Mouse (Mus musculus) heart, postnatal 10 days (tissue): ENCODE measurements at regions not wholly inside any gene's neighbourhood (a gene's known extent, or its start where the extent isn't known, plus 50 kb on each side); places are given as distances from the start of the nearest gene placed in this dataset.
A peak's percentile ranks its signal among the peaks of the same experiment; 100 is the strongest.

Experiments used
- DNase-seq, 2 experiments: peaks; one replicate each; pipeline ENCODE4 v3.0.0; 2021
- intact Hi-C: fragments of 180-260 bp; cut with DNase I; formaldehyde crosslinking; loops from one replicate; pipeline ENCODE4 v1.15.1; 2025

DNA sequence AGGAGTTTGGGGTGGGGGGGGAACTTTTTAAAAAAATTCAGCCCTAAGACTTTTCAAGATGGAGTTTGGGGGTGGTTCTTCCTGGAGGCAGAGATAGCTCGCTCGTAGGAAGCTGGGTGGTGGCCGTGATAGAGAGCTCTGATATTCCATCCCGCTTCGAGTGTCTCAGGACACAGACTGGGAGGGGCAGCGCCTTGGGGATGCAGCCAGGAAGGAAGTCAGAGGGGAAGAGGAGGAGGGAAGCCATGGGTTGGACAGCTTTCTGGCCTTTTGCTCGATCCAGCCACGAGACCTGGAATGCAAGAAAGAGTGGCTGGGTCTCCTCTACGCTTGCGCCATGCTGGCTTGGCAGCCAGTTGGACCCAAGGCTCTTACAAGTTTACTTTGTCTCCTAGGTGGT, 95.1 kb upstream of the Sulf2 start:
- intact Hi-C loops: no loop called here
- peak in 1 of 2 experiments; percentile 35 for DNase-seq

DNA sequence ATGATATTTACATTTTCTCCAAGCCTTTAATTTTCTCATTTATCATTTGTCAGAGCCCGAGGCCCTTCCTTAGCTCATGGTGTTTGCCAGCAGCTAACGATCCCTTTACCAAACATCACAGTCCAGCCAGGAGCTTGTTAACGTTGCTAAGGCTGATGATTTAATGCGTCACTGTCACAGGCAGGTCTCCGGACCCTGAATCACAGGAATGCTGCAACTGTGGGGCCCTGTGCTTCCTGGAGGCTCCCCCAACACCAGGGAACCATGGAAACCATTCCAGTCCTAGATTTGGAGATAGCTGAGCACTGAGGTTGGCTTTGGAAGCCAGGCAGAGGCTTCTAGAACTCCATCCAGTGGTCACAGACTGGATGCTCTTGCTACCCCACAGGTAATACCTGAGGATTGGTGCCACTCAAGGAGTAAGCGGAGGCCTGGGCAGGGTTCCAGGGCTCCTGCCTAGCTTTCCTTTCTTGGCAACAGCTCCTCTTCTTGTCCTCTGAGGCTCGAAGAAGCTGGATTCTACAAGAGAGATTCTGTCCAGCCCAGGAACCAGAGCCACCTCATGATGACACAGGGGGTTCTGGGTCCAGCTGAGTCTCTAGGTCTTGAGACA, 94.0 kb upstream of the Sulf2 start:
- intact Hi-C loops: no loop called here

DNA sequence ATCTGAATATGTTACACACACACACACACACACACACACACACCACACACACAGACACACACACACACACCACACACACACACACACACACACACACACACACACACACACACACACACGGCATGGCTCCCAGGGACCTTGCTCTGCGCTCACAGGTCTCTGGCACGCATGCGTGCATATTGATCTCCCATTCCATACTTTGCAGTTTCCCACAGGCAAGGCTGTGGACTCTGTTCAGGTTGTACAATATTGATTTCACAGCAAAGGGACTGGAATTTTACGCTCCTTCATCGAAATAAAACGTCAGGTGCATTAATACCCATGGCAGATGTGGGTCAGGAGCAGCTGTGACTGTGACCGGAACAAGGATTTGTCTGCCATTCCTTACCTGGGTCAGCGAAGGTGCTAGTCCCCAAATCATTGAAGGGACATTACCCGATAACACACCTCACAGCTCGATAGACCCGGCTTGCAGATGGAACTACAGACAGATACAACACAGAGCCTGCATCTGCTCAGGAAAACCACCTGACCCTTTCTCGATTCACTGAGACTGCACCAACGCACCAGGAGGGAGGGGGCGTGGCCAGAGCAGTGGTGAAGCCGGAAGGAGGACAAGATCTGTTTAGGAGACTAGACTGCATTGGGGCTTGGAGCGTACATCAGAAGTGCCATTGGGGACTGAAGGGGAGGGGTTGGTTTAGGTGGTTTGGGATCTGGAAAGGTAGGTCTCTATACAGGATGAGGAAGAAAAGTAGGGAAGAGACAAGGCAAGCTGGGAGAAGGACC, 91.1 kb upstream of the Sulf2 start:
- intact Hi-C loops: no loop called here
- DNase-seq: no peak

More for the DNA sequence above, 94.0 kb upstream of the Sulf2 start:
- DNase-seq: no peak

DNA sequence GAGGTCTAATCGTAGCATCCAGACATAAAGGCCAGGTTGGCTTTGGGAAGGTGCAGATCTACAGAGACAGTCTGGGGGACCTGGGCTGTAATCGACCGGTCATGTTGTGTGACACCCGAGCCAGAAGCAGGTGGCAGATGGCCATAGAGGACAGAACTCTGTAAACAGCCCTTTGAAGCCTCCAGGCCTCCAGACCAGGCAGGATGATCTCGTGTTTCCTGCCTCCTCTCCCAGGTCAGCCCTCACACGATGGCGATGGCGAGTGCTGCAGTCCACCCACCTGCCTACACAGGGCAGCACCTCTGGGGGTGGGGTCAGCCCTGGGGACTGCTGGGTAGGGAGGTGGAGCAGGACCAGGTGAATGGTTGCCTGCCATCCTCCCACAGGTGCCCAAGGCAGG, 89.8 kb upstream of the Sulf2 start:
- intact Hi-C loops: no loop called here

DNA sequence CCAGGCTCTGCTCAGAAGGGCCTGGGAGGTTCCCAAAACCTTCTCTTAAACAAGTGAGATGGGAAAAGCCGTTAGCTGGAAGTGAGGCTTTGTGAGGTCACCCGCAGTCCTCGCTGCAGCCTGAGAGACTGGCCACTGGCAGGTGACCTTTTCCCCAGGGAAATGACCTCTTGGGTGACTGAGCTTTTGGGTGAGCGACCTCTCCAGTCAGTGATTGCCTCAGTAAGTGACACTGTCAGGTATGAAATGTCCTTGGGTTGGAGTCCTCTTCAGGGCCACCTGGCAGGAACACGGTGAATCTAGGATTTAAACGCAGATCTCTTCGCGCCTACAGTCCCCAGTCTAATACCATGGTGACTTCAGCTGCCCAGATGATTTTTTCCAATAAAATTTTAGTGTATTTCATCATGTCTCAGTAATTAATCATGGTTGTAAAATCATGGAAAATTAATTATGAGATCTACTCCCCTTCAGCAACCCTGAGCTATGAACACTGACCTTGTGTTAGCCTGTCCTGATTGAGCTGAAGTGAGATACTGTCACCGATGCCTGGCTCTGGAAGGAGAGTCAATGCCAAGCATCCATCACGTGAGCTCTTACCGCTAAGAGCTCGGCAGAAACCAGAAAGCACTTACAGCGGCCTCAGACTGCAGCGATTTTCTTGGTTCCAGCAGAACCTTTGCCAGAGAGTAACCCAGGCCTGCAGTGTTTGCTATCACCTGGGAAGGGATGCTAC, 87.5 kb upstream of the Sulf2 start:
- no peak for DNase-seq
- intact Hi-C loops: no loop called here

More for the DNA sequence above, 89.8 kb upstream of the Sulf2 start:
- DNase-seq: no peak

DNA sequence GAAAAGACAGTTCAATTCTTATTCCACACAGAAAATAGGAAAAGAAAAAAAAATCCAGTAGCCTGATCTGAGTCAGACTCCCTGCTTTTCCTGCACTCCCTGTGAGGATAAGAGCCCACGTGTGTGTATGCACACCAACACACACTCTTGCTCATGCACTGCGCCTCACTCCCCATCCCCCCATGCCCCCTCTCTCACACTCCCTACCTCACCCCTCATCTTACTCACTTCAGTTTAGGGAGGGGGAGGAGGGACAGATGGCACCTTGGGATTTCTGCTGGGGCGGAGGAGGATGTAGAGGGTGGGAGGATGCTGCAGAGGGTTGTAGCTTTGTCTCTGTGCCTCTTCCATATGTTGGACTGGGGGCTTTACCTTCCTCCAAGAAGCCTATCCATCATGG, 85.8 kb upstream of the Sulf2 start:
- intact Hi-C loops: no loop called here
- no peak for DNase-seq

DNA sequence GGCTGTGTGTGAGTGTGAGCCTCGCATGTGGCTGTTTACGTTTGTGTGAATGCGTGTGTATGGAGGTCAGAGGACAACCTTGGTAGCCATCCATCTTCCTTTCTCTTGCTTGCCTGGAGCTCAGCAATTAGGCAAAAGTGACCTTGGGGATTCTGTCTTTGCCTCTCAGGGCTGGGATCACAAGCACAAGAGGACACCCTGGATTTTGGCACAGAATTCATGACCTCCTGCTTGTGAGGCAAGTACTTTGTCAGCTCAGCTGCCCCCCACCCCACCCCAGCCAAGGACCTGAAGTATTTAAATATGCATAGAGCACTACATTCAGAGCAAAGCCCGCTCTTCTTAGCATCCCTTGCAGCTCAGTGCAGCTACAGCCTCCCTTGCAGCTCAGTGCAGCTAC, 84.6 kb upstream of the Sulf2 start:
- intact Hi-C loops: no loop called here
- DNase-seq: no peak

DNA sequence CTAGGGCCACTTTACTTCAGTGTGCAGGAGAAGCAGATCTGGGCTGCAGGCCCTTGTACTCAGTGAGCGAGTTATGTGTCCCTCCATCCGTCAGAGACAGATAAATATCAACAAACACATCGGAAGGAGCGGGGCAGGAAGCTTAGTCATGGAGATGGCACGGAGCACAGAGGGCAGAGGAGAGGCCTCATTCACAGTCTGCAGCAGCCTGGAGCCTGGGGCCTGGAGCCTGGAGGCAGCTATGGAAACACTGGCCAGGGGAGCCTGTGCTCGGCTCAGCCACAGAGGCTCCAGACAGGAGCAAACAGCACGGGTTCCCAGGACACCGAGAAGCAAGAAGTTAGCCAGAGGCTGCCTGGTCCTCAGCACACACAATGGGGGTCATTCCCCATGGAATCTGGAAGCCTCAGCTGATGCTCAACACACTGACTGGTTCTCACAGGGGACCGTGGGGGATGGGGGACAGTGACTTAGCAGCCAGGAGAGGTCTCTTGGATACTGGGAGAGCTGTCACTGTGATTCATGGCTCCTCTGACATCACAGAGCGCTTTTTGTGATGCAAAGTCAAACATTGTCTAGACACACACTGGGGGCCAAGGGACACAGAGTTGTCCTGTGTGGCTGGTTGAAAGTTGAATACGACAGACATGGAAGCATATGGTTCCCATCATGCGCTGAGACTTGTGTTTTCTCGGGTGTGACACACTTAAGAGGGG, 82.2 kb upstream of the Sulf2 start:
- DNase-seq: peak in 1 of 2 experiments; percentile 39
- intact Hi-C loops: no loop called here

DNA sequence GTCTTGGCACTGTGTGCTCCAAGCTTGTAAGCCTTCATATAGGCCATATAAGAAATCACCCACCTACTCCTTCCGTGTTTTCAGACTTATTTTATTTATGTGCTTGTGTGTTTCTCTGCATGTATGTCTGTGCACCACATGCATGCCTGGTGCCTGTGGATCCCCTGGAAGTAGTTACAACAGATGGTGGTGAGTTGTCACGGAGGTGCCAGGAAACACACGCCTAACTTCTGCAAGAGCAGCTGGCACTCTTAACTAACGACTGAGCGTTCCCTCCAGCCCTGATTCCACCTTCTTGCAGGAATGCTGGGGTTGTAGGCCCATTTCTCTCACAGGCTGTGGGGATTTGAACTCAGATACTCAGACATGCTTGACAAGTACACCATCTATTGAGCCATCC, 80.6 kb upstream of the Sulf2 start:
- intact Hi-C loops: no loop called here
- DNase-seq: no peak

DNA sequence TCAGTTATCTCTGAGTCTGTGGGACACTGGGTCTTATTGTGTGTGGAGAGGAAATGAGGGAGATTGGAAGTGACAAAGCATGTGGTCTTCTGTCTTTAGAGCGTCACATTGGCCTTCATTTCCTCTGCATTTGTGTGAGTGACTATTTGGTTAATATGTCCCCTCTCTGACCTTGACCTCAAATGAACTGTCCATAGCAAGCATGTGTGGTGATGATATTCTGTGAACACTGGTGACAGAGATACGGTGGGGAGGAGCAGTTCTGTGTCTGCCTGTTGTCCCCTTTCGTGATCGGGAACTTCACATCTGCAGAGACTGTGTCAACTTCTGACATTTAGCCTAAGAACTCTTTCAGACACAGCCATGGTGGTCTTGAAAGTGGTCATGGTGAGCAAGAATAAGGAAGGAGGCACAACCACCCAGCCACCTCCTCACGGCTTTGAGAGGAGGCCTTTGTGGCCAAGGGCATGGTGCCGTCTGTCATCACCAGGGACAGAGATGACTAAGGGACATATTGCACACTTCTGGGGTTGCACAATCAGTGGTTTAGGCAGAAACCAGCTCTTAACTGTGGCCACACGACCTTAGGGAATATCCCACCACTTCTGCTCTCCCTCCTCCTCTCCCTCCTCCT, 79.2 kb upstream of the Sulf2 start:
- no peak for DNase-seq
- intact Hi-C loops: no loop called here

DNA sequence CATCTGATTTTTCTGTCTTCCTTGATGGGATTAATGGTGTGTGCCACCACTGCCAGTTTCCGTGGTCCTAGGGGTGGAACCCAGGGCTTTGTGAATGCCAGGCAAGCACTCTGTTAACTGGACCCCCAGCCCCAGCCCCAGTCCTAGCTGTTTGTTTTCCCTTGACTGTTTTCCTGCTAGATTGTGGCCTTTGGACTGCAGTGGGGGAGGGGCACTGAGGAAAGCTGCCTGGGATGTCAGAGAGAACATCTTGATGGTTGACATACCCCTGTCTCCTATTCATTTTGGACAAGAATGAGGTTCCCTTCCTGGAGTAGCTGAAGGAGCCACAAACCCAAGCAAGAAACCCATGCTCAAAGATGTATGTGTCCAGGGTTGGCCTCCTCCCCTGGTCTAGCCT, 77.8 kb upstream of the Sulf2 start:
- intact Hi-C loops: no loop called here
- DNase-seq: no peak

DNA sequence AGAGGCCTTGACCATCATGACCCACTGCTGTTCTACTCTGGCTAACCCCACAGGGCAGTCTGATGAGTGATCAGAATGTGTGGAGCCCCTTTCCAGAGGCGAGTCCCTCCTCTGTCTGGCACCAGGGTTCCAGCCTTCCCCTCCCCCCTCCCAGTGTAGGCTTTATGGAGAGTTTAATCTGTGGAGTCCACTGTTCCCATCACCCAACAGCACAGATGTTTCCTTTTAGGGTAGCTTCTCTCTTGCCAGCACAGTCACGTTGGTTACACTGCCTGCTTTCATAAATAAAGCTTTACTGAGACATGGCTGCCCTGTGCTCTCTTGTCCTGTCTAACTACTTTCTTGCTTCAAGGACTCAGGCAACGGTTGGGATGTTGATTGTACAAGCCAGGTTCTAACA, 76.9 kb upstream of the Sulf2 start:
- intact Hi-C loops: no loop called here

DNA sequence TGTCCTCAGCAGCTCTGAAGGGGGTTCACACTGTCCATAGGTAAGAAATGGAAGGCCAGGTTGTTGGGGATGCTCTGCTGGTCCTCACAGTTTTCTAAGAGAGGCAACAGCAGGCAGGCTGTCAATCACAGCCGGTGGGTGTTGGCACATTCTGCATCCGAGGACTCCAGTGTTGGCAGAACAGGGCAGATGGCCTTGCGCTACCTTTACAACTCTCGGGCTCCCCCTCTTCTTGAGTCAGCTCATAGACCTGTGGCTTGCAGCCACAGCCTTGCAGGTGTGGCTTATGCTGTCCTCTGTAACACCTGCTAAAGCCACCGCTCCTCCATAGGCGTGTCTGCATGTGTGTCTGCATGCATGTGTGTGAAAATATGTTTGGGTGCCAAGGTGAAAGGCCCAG, 75.2 kb upstream of the Sulf2 start:
- no peak for DNase-seq
- intact Hi-C loops: no loop called here

More for the DNA sequence above, 76.9 kb upstream of the Sulf2 start:
- no peak for DNase-seq

DNA sequence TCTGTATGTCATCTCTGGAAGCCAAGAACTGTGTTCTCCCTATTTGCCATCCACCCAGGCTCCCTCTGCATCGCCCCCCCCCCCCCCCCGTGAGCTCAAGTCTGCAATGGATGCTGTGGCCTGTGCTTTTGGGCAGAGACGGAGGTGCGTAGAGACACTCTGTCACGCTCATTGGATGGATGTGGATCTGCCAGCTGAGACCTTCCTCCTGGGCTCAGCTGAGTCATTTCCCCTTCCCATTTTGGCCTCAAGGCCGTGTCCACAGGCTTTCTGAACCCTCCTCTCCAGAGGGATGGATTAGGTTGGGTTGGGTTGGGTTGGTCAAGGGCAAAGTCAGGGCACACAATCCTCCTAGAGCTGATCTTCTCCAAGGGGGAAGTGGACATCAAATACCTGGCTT, 72.9 kb upstream of the Sulf2 start:
- intact Hi-C loops: no loop called here

DNA sequence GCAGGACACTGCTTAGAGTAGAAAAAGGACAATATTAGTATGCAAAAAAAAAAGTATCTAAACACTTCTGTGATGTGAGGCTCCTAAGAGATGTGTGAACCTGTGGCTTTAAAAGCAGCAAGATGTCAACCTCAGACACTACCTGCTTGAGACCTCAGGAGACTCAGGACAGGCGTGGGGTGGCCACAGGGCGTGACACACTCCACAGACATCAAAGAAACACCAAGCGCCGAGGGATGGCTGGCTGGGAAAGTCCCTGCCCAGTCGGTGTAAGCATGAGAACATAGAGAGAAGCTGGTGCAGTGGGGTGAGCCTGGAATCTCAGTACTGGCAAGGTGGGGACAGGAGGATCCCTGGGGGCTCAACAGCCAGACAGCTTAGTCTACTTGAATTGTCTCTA, 72.0 kb upstream of the Sulf2 start:
- intact Hi-C loops: no loop called here
- DNase-seq: no peak

More for the DNA sequence above, 72.9 kb upstream of the Sulf2 start:
- DNase-seq: no peak

DNA sequence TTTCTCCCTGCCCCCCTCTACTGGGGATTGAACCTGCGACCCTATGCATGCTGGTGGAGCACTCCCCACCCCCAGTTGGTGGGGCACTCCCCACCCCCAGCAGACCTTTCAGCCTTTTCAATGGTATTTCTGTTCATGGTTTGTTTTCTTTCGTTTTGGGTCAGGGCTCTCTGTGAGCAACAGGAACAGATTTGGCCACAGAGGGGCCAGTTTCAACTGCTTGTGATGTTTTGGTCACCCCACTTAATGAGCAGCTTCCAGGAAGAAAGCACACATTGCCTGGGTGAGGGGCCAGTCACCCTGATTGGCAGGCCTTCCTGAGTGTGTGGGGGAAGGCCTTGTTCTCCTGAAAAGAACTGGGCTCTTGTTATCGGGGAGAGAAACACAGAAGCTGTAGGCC, 71.5 kb upstream of the Sulf2 start:
- intact Hi-C loops: no loop called here
- DNase-seq: no peak

DNA sequence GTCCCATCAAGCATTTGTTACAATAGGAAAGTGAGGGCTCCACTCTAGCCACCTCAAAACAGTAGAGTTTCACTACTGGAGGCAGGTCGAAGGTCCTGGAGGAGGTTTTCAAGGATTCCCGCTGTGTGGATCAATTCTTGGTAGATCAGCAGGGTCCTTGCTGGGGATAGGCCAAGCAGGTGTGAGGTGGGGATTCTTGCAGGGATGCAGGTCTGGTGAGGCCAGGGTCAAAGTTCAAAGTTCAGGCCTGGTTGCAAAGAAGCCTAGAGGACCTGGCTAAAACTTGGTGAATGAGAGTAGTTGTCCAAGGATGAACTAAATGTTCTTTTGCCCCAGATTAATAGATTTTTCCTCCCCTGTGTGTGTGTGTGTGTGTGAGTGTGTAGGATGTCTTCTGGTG, 70.9 kb upstream of the Sulf2 start:
- intact Hi-C loops: no loop called here
- no peak for DNase-seq

DNA sequence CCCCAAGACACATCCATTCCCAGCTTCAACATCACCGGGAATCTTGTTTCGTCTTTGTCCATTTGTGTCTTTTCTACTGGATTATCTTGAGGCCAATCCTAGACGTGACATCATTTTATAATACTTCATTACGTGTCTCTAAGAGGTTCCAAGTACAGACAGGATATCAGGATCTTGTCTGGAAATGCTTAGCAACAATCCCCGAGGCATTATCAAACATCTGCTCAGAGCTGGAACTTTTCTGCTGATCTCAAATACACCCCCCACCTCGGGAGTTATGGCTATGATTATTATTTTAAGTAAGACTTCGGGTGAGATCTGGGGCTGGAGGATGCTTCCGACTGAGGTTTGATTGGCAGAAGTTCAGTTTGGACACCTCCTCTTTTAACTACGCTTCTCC, 69.9 kb upstream of the Sulf2 start:
- intact Hi-C loops: no loop called here
- DNase-seq: no peak

DNA sequence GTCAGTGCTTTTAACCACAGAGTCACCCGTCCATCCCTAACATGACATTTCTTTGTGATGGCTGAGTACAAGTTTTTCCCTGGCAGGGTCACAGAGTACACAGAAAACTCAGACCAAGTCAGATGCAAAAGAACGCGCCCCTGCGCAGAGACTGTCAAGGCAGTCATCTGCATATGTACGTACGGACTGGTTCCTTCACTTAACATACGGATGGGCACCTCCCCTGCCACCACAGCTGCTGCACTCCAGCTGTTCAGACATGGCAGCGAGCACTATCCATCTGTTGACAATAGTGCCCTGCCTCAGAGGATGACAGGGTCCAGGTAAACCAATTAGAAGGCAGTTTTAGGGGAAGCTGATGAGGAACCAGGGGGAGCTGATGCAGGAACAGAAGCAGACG, 63.3 kb upstream of the Sulf2 start:
- no peak for DNase-seq
- intact Hi-C loops: no loop called here

DNA sequence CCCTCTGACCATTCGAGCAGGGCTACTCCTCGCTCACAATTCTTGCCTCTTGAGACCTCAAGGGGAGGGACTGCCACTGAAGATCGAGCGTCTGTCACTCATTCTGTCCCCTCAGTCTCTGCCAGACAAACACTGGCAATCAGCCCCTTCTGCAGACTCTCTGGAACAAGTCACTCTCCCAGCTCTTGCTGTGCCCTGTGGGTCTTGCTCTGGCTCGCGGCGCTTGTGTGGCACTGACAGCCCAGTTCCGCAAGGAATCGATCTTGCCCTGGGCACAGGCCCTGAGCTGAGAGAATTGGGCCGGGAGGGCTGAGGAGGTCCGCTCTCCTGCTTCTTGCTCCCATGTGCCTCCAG, 61.0 kb upstream of the Sulf2 start:
- no peak for DNase-seq
- intact Hi-C loops: no loop called here
